Mouse (Mus musculus) megakaryocyte progenitor cell, adult 5-6 weeks (primary cell): ENCODE measurements at regions not wholly inside any gene's neighbourhood (a gene's known extent, or its start where the extent isn't known, plus 50 kb on each side); places are given as distances from the start of the nearest gene placed in this dataset.

Source experiments
- ATAC-seq: replicated peaks from 2 replicates; pipeline ENCODE4 v1.8.0; 2016; ENCODE audit warnings: mild to moderate bottlenecking, moderate TSS enrichment, inconsistent platforms; ENCODE audit not compliant: poor library complexity

DNA sequence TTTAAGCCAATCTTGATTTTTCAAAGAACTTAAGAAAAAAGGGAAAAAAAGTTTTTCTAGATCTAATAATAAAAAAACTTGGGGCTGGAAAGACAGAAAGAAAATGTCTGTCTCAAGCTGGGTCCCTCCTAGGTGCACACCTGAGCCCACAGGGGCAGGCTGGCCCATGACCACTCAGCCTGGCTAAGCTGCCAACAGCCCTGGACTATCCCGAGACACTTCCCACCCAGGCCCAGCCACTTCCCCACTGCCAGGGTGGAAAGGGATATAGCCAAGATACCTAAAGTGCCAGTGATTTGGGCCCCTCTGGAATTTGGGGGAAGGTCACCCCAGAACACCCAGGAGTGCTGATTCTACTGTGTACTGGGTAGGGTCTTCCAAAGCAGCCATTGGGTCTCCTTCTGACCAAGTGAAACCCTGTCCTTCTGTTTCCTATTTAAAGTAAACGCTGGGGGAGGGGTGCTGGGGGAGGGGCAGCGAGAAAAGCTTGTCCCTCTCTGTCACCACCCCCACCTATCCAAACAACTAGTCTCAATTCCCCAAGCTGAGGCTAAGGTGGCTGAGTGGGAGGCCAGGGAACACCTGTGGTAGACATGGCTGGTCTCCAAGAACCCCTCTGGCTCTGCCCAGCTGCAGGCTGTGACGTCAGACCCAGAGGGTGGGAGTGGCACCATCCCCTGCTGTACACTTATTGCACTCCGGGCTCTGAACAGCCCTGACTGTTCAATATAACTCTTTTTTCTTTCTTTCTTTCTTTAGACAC lies 62.6 kb downstream of the Mcfd2 start:
- ATAC-seq: peak; percentile 22; the same call in 1 of the 2 replicates

DNA sequence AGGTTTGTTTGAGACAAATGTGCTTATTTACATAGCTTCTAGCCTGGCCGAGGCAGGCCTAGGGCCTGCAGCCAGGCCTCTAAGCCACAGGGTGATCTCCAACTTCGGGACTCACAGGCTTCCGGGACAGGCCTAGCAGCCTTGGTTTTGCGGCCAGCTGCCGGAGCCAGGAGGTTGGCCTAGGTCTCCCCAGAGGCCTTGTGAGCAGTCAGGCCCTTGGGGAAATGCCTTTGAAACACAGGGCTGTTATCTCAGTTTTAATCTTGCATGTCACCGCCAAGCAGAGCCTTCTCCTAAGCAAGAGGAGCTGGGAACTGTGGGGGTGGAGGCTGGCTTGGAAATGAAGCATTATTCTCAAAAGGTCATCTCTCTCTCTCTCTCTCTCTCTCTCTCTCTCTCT lies 63.2 kb downstream of the Mcfd2 start:
- peak; percentile 93 for ATAC-seq

DNA sequence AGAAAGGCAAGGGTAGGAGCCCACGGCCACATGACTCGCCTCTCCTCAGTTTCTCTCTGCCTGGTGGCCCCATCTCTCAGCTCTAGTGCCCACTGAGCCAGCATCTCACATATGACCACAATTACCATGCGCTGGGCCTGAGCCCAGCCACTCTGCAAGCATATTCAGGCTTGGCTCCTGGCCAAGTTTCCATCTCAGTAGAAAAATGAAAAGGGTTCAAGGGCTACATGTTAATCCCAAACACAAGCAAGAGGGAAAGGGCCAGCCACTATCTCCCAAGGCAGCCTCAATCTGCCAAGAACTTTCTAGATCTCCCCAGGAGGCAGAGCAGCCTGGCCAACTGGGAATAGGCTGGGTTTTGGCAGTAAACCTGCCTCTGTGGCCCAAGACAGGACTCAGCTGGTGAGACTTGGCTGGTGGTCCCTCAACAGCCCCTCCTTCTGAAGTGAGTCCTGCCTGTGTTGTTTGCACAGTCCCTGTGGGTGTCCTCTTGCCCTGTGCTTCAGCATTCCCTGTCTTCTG lies 65.0 kb downstream of the Mcfd2 start:
- ATAC-seq: peak; percentile 34; the same call in 1 of the 2 replicates

DNA sequence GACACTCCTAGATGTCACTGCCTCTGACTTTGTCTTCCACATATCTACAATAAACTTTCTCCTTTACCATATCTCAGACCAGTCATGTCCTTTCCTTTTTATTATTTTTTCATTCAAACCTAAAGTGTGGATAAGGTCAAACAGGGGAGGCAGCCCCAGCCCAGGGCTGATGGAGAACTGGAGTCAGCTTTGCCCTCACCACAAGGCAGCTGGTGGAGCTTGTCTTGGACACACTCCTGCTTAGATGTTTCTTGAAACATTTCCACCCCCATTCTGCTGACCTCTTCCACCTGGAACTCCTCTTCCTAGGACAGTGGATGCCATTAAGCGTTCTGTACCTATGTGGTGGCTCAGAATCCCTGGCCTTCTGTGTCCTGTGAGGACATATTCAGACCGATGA lies 65.6 kb downstream of the Mcfd2 start:
- no peak for ATAC-seq

DNA sequence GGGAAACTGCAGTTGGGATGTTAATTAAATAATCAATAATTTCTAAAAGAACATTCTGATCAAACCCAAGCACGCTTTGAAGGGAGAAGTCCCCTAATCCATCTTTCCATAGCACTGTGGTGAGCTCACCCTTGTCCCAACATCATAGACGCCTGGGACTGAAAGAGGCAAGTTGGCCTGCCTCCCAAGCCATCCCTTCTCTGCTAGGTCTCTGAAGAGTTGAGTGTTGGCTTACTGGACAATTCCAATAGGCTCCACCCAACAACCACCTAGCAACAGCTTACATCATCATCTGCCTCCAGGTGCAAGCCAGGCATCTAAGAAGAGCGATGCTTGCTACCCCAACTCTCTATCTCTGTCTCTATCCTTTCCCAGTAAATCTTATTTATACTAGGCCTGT lies 66.6 kb downstream of the Mcfd2 start:
- no peak for ATAC-seq

DNA sequence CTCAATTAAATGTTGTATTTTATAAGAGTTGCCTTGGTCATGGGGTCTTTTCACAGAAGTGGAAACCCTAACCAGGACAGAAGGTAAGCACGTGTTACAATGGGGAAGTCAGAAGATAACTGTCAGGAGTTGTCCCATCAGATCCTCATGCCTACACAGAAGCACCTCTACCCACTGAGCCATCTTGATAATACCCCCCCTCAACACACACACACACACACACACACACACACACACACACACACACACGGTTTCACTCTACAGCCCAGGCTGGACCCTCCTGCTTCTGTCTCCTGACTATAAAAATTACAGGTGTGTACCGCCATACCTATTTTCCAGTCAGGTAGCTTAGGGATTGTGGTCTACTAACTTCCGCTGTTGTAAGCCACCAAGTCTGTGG lies 68.3 kb downstream of the Mcfd2 start:
- no peak for ATAC-seq

DNA sequence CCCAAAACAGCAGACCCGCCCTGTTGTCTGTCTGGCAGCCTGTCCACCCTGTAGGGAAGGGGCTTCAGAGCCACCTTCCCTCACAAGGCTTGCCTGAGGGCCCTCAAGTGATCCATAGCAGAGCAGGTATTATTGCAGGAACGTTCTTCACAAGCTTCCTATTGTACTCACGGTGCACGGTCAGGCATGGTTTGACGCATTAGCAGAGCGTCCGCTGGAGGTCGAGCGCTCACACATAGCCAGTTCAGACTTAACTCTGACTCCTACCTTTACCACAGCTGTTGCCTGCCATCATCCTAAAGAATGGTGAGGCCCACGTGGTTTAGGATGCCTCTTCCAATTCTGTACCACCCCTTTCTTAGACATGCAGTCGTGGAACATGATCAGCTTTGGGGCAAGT lies 71.1 kb downstream of the Mcfd2 start:
- no peak for ATAC-seq

DNA sequence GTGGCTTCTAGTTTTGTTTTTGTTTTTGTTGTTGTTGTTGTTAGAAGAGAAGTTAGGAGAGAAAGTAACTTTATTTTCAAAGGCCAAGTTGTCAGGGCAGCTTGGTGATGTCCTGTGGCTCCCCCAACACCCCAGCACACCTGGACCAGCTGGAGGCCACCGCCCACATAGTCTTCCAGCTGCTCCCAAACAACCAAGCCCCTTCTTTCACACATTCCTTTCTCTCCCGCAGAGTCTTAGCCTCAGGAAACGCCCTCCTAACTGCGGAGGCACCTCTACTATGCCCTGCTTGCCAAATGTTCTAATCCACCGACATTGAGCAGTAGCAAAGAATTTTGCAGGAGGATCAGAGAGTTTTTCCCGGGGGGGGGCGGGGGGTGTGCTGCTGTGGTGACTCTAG lies 72.3 kb downstream of the Mcfd2 start:
- no peak for ATAC-seq

DNA sequence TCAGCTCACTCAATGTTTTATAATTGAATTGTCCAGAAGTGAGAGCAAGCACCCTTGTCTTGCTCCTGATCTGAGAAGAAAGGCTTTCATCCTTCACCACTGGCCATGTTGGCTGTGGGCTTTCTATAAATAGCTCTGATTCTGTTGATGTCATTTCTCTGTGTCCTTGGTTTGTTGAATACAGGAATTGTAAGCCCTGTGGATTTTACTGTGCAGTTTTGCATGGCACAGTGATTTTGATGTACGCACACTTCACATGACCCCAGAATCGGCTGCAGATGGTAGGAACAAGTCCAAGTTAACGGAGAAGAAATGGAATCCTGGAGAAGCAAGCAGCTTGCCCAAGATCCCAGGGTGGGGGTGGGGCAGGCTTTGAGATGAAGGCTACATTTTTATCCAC lies 76.1 kb downstream of the Mcfd2 start:
- ATAC-seq: no peak
